ENCODE assay signal across 33 mouse cellular contexts in genomic region chr4:109255727-109256417, GRCm38 (mm10). TPM values are rescaled to one million over a fixed set of nuclear protein-coding genes. Genes with fewer than 3 reads are reported as not detected.
DNase-seq lines count a peak whose midpoint lies in the region; ATAC-seq and TF ChIP-seq lines count a peak whose summit lies in the region.
"Had no signal": no experiment of that assay in that cellular context is flagged by ENCODE, and none has a peak within 500 bp of the region (broad histone marks: within the 10 kb centered on the region; RNA-seq: fewer than 3 reads in every experiment).

No protein-coding gene starts in this region.

- TF ChIP-seq EP300 in MEL (IDR thresholded peaks at IDR 0.05; ENCODE audit: low read depth in 1 of 2, low read length in 2 of 2): peak in 1 of 2 experiments; percentile 62; a peak in 2 of 4 replicates
- no peak for TF ChIP-seq EP300 in liver, postnatal 0 days (IDR thresholded peaks at IDR 0.05; ENCODE audit: low read depth)

- H3K9ac ChIP-seq in MEL (ENCODE audit: control insufficient read depth, low read depth, low read length, poor library complexity, severe bottlenecking): peak overlapping the region; percentile 20; the same call in 1 of the 2 replicates
- no peak overlapping the region for H3K9ac ChIP-seq in liver, embryonic 12.5 days
- H3K9ac ChIP-seq in liver, postnatal 0 days (replicated peaks): no peak overlapping the region
- H3K9ac ChIP-seq: forebrain, embryonic 13.5 days; hindbrain, embryonic 14.5 days; kidney, embryonic 15.5 days; limb, embryonic 15.5 days; midbrain, embryonic 15.5 days; neural tube, embryonic 15.5 days; stomach, embryonic 15.5 days had no signal

- H3K36me3 ChIP-seq in G1E (replicated peaks): no peaks in the 10 kb centered on the region
- peaks cover 0 to 30% of the 10 kb centered on the region in 2 experiments; a peak in 2 of 4 replicates for H3K36me3 ChIP-seq in MEL (ENCODE audit: control insufficient read depth in 1 of 2, insufficient read depth in 2 of 2, low read length in 2 of 2)
- H3K36me3 ChIP-seq in liver, embryonic 12.5 days: no peaks in the 10 kb centered on the region
- H3K36me3 ChIP-seq in liver, postnatal 0 days (replicated peaks; ENCODE audit: insufficient read depth, low read length): no peaks in the 10 kb centered on the region
- H3K36me3 ChIP-seq: heart, embryonic 10.5 days; kidney, embryonic 15.5 days; limb, embryonic 10.5 days; limb, embryonic 15.5 days; midbrain, embryonic 10.5 days; midbrain, embryonic 15.5 days; neural tube, embryonic 15.5 days; stomach, embryonic 15.5 days had no signal

- H3K27me3 ChIP-seq in G1E (ENCODE audit: insufficient read depth, low read length): no peaks in the 10 kb centered on the region
- no peaks in the 10 kb centered on the region for H3K27me3 ChIP-seq in MEL (ENCODE audit: control insufficient read depth in 1 of 2, insufficient read depth in 2 of 2, low read length in 2 of 2)
- no peaks in the 10 kb centered on the region for H3K27me3 ChIP-seq in liver, embryonic 12.5 days (replicated peaks)
- no peaks in the 10 kb centered on the region for H3K27me3 ChIP-seq in liver, postnatal 0 days (ENCODE audit: insufficient read depth, low read length)
- H3K27me3 ChIP-seq: forebrain, embryonic 13.5 days; kidney, embryonic 15.5 days; limb, embryonic 15.5 days; midbrain, embryonic 15.5 days; neural tube, embryonic 15.5 days; stomach, embryonic 15.5 days had no signal

- TF ChIP-seq RAD21 in MEL (IDR thresholded peaks at IDR 0.05; ENCODE audit: low read depth, low read length): no peak

- H3K9me3 ChIP-seq in G1E (replicated peaks) (0 out of 2 replicates have a peak, but pooled peaks cover 2% of the 10 kb centered on the region), MEL (replicated peaks; ENCODE audit: insufficient read depth, low read length) (no peaks in the 10 kb centered on the region)
- 0 out of 2 replicates have a peak, but pooled peaks cover 3% of the 10 kb centered on the region for H3K9me3 ChIP-seq in liver, embryonic 12.5 days (replicated peaks)
- H3K9me3 ChIP-seq in liver, postnatal 0 days (ENCODE audit: low read length): no peaks in the 10 kb centered on the region
- H3K9me3 ChIP-seq: forebrain, embryonic 13.5 days; kidney, embryonic 15.5 days; limb, embryonic 10.5 days; limb, embryonic 15.5 days; midbrain, embryonic 10.5 days; midbrain, embryonic 15.5 days; neural tube, embryonic 15.5 days; stomach, embryonic 15.5 days had no signal

- H3K4me2 ChIP-seq in liver, embryonic 12.5 days: peak overlapping the region; percentile 55
- H3K4me2 ChIP-seq in liver, postnatal 0 days (ENCODE audit: low read depth, low read length): 0 out of 2 replicates have a peak overlapping the region, but pooled peaks have one; percentile 1
- H3K4me2 ChIP-seq: forebrain, embryonic 13.5 days; hindbrain, embryonic 14.5 days; kidney, embryonic 15.5 days; limb, embryonic 15.5 days; midbrain, embryonic 15.5 days; neural tube, embryonic 15.5 days; stomach, embryonic 15.5 days had no signal

- H3K4me3 ChIP-seq in G1E (ENCODE audit: low read depth, low read length): peak overlapping the region; percentile 31; the same call in 1 of the 2 replicates
- H3K4me3 ChIP-seq in MEL (ENCODE audit: control insufficient read depth in 1 of 2, insufficient read depth in 1 of 2, low read depth in 2 of 2, low read length in 2 of 2): peak overlapping the region; percentile 17 to 40
- peak overlapping the region; percentile 7; the same call in 1 of the 2 replicates for H3K4me3 ChIP-seq in liver, embryonic 12.5 days
- no peak overlapping the region for H3K4me3 ChIP-seq in liver, postnatal 0 days (ENCODE audit: low read depth, low read length)
- H3K4me3 ChIP-seq: forebrain, embryonic 13.5 days; heart, embryonic 10.5 days; kidney, embryonic 15.5 days; limb, embryonic 10.5 days; limb, embryonic 15.5 days; midbrain, embryonic 10.5 days; midbrain, embryonic 15.5 days; neural tube, embryonic 15.5 days; stomach, embryonic 15.5 days had no signal

- DNase-seq in G1E (ENCODE audit: low spot score) (peak; percentile 31), MEL (ENCODE audit: low read depth, low spot score) (peak; percentile 52)
- DNase-seq in liver, postnatal 0 days: no peak
- no peak for DNase-seq in frontal cortex, adult 2 months (ENCODE audit: extremely low spot score in 1 of 2, low spot score in 1 of 2)
- no peak for DNase-seq in right cerebral cortex, postnatal 14 days
- no peak for DNase-seq in embryo, embryonic 9.5 days (ENCODE audit: extremely low spot score)
- DNase-seq: adrenal gland, postnatal 14 days; B cell, adult 2 months; cerebellum, adult 11-12 months; cerebellum, adult 9-11 months; gastrocnemius, postnatal 25 days; heart, postnatal 4 days; kidney, adult 18-20 months; kidney, postnatal 36 days; layer of hippocampus, postnatal 36 days; lung, postnatal 4 days; retina, postnatal 1 day; right cerebral cortex, postnatal 25 days; thymus, adult 2 months; thymus, postnatal 36 days had no signal

- H3K79me2 ChIP-seq in MEL (ENCODE audit: control insufficient read depth, insufficient read depth, low read length, poor library complexity): no peaks in the 10 kb centered on the region

- WGBS in liver, embryonic 12.5 days (ENCODE audit: insufficient replicate concordance): 28% methylated on average over 11 of the region's 11 CpGs
- 54% methylated on average over 11 of the region's 11 CpGs for WGBS in liver, postnatal 0 days (ENCODE audit: insufficient replicate concordance)

- no peak for TF ChIP-seq POLR2A in MEL (IDR thresholded peaks at IDR 0.05; ENCODE audit: control insufficient read depth in 1 of 2, insufficient read depth in 1 of 2, low read depth in 1 of 2, low read length in 2 of 2, poor library complexity in 1 of 2)

- no peak for TF ChIP-seq CTCF in G1E (IDR thresholded peaks at IDR 0.05; ENCODE audit: low read depth, low read length)
- no peak for TF ChIP-seq CTCF in MEL (IDR thresholded peaks at IDR 0.05 in 2 of 3, conservative IDR thresholded peaks at IDR 0.05 in 1 of 3; ENCODE audit: control insufficient read depth in 1 of 3, insufficient read depth in 1 of 3, low read depth in 2 of 3, low read length in 3 of 3, poor library complexity in 1 of 3, severe bottlenecking in 1 of 3)
- no peak for TF ChIP-seq CTCF in liver, postnatal 0 days (IDR thresholded peaks at IDR 0.05; ENCODE audit: low read depth)

- H3K4me1 ChIP-seq in G1E (ENCODE audit: insufficient read depth, low read depth, low read length) (peaks cover 62% of the 10 kb centered on the region), MEL (ENCODE audit: control insufficient read depth in 1 of 2, insufficient read depth in 2 of 2, low read length in 2 of 2) (peaks cover 17 to 25% of the 10 kb centered on the region in 2 experiments)
- peaks cover 65% of the 10 kb centered on the region for H3K4me1 ChIP-seq in liver, embryonic 12.5 days
- peaks cover 11% of the 10 kb centered on the region for H3K4me1 ChIP-seq in liver, postnatal 0 days (ENCODE audit: insufficient read depth)
- H3K4me1 ChIP-seq: forebrain, embryonic 13.5 days; heart, embryonic 10.5 days; kidney, embryonic 15.5 days; limb, embryonic 10.5 days; limb, embryonic 15.5 days; midbrain, embryonic 10.5 days; midbrain, embryonic 15.5 days; neural tube, embryonic 15.5 days had no signal

- peak overlapping the region; percentile 46 for H3K27ac ChIP-seq in MEL (ENCODE audit: control insufficient read depth, low read depth, low read length)
- H3K27ac ChIP-seq in liver, embryonic 12.5 days: peak overlapping the region; percentile 86
- peak overlapping the region; percentile 16; the same call in 1 of the 2 replicates for H3K27ac ChIP-seq in liver, postnatal 0 days (ENCODE audit: low read depth)
- H3K27ac ChIP-seq: forebrain, embryonic 13.5 days; heart, embryonic 10.5 days; hindbrain, embryonic 14.5 days; kidney, embryonic 15.5 days; limb, embryonic 10.5 days; limb, embryonic 15.5 days; midbrain, embryonic 10.5 days; midbrain, embryonic 15.5 days; neural tube, embryonic 15.5 days; stomach, embryonic 15.5 days had no signal

- no peak for ATAC-seq in G1E (ENCODE audit: extremely low read depth, insufficient number of reproducible peaks, low FRiP score, poor library complexity, severe bottlenecking)
- ATAC-seq in liver, embryonic 12.5 days: peak; percentile 74
- peak; percentile 61 for ATAC-seq in liver, postnatal 0 days
- ATAC-seq: forebrain, embryonic 13.5 days; inflammation-experienced regulatory T-cells, adult 6 months; midbrain, embryonic 15.5 days had no signal

TF ChIP-seq in MEL, 35 proteins besides CTCF, POLR2A, EP300 and RAD21 (continues in another document):
- no peak for TF ChIP-seq KAT2A (conservative IDR thresholded peaks at IDR 0.05; ENCODE audit: low read depth, low read length)
- no peak for TF ChIP-seq E2F4 (IDR thresholded peaks at IDR 0.05; ENCODE audit: borderline replicate concordance, low read depth, low read length)

RNA-seq across cellular contexts. Expression of gene Calr4, which starts 21.6 kb away (rescaled TPM):
- not detected in 2 replicates for total RNA-seq in G1E (2014; fragmentation: Nextera tagmentation)
- total RNA-seq in G1E (2017): not detected in 2 replicates
- 0.09 TPM in 2 replicates for polyA plus RNA-seq in G1E (2012)
- not detected in 2 replicates for total RNA-seq in MEL (2012; rRNA removed)
- polyA plus RNA-seq in MEL (2012; ENCODE audit: insufficient read depth in 1 of 2, insufficient read length in 2 of 2, low read depth in 1 of 2, low replicate concordance in 2 of 2, missing spikeins in 1 of 2): under 1 TPM in 1 of 2 experiments, not detected in 1; 0.04 TPM
- polyA plus RNA-seq in liver, embryonic 12.5 days (2016; fragmentation: Nextera tagmentation; extraction: Ambion mirVana): not detected in 2 replicates
- not detected in 2 replicates for polyA plus RNA-seq in liver, postnatal 0 days (2015; fragmentation: Nextera tagmentation; extraction: Ambion mirVana)
- 0.76 and 1.1 TPM in 2 replicates for polyA plus RNA-seq in frontal cortex, adult 2 months (2012; rRNA removed)
- total RNA-seq: heart, postnatal 4 days had no signal
- polyA plus RNA-seq: heart, postnatal 0 days; inflammation-experienced regulatory T-cells, adult 6 months; limb, embryonic 10.5 days; thymus, adult 2 months had no signal

RNA-seq across cellular contexts. Expression of gene Eps15, which starts 24.2 kb away (rescaled TPM):
- total RNA-seq in G1E (2014; fragmentation: Nextera tagmentation) (127 and 137 TPM in 2 replicates), G1E (2017) (51.6 and 56.8 TPM in 2 replicates), MEL (2012; rRNA removed) (19.7 and 21.6 TPM in 2 replicates)
- polyA plus RNA-seq in G1E (2012) (6.9 and 8.8 TPM in 2 replicates), MEL (2012; ENCODE audit: insufficient read depth in 1 of 2, insufficient read length in 2 of 2, low read depth in 1 of 2, low replicate concordance in 2 of 2, missing spikeins in 1 of 2) (100 to 1,000 TPM in 1 of 2 experiments, 10 to 100 TPM in 1; 53.3 to 107 TPM)
- polyA plus RNA-seq in liver, embryonic 12.5 days (2016; fragmentation: Nextera tagmentation; extraction: Ambion mirVana): 53.0 and 54.2 TPM in 2 replicates
- 20.0 and 21.2 TPM in 2 replicates for polyA plus RNA-seq in liver, postnatal 0 days (2015; fragmentation: Nextera tagmentation; extraction: Ambion mirVana)
- polyA plus RNA-seq in frontal cortex, adult 2 months (2012; rRNA removed): 119 and 124 TPM in 2 replicates

RNA-seq across cellular contexts. Expression of gene Osbpl9, which starts 53.8 kb away (rescaled TPM):
- total RNA-seq in G1E (2014; fragmentation: Nextera tagmentation) (147 and 187 TPM in 2 replicates), G1E (2017) (71.3 and 77.9 TPM in 2 replicates), MEL (2012; rRNA removed) (14.9 and 19.7 TPM in 2 replicates)
- polyA plus RNA-seq in G1E (2012) (4.2 and 6.4 TPM in 2 replicates), MEL (2012; ENCODE audit: insufficient read depth in 1 of 2, insufficient read length in 2 of 2, low read depth in 1 of 2, low replicate concordance in 2 of 2, missing spikeins in 1 of 2) (10 to 100 TPM in 1 of 2 experiments, not detected in 1; 42.6 TPM)
- polyA plus RNA-seq in liver, embryonic 12.5 days (2016; fragmentation: Nextera tagmentation; extraction: Ambion mirVana): 32.8 and 33.3 TPM in 2 replicates
- 28.2 and 29.3 TPM in 2 replicates for polyA plus RNA-seq in liver, postnatal 0 days (2015; fragmentation: Nextera tagmentation; extraction: Ambion mirVana)
- polyA plus RNA-seq in frontal cortex, adult 2 months (2012; rRNA removed): 60.5 and 70.6 TPM in 2 replicates

Comparison
In these comparisons a context has a peak if more than half of its experiments do, and no peak if none do; other contexts are left out.
1. DNase-seq: peak in G1E (single experiment) and MEL (single experiment); none in liver, postnatal 0 days (single experiment), frontal cortex, adult 2 months (0 of 2), right cerebral cortex, postnatal 14 days (single experiment) and embryo, embryonic 9.5 days (single experiment).
2. H3K27ac ChIP-seq: peak in every context shown above with its lines; median percentile 86 in liver, embryonic 12.5 days; 46 in MEL; 16 in liver, postnatal 0 days.